Mouse (Mus musculus): ENCODE results near the gene Erlin1.

DNA sequence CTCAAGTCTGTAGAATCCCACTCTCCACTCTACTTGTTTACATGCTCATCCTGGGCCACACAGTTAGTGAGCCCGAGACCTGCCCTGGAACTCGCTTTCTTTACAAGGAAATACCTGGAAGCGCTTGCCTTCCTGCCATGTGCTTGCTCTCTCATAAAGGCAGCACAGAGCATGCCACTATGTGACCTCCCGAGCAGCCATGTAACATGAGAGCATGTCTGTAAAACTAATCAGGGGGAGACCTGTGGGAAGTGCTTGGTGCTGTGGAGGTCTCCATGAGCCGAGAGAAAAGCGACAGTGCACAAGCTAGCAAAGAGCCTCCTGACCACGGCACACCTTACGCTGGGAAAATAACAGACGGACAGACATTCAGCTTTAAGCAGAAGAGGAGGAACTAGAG is 6.9 kb upstream of the Erlin1 start:
- TF ChIP-seq CTCF (conservative IDR thresholded peaks at IDR 0.05; ENCODE audit: insufficient read depth, insufficient read length, low read depth, low read length) (no peak), POLR2A (IDR thresholded peaks at IDR 0.05; ENCODE audit: low read depth, low read length) (no peak)

Measured in kidney, adult 2 months (tissue).